Mouse (Mus musculus) erythroid progenitor cell, adult 5-6 weeks (primary cell): ENCODE data around the gene Cbx5. TPM values are rescaled to one million over a fixed set of nuclear protein-coding genes. Genes with fewer than 3 reads are reported as not detected.

Experiments
- ATAC-seq: replicated peaks from 2 replicates; pipeline ENCODE4 v1.8.0; 2016; ENCODE audit warnings: moderate number of reproducible peaks, mild to moderate bottlenecking, moderate TSS enrichment, inconsistent platforms; ENCODE audit not compliant: poor library complexity, low FRiP score, severe bottlenecking
- total RNA-seq, 2 experiments: library from RNA; stranded (forward) in 1 of 2; stranded (reverse) in 1 of 2; fragments of 150-400 nt in 1 of 2; fragments of 186-747, 209-891 nt in 1 of 2; gene quantifications; 2 replicates each; pipeline versions ENCODE4 v1.2.3 to v1.2.4; 2015 to 2017; ENCODE audit warnings: low replicate concordance in 2 of 2

The Cbx5 gene
- total RNA-seq, 2 experiments from 2014 or later: 181 to 236 TPM

DNA sequence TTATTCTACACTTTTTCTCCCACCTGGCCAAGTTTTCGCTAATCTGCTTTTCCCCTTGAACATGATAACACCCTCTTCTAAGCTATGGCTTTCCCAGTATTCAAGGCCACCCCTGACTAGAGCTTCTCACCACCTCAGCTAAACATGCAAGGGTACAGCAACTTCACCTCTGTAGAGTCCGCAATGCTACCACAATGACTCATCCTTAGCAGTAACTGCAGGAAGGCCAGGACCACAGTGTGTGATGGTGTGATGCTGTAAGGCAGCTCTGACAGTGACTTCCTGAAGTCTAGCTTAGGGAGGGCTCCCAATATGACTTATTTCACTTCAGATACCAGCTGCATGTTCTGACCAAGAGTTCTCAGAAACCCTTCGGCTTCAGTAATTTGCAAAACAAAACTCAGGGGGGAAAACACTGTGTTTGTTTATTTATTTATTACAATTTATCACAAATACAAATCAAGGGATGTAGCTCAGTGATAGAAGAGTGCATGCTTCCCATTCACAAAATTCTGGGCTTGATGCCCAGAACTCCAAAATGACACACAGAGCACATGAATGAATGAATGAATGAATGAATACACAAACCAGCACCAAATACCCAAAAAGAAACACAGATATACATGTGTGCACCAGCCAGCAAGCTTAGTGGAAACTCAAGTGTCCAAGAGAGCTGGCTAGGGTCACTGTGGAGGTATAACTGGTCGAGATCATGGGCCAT is 86.6 kb downstream of the Cbx5 start:
- no peak for ATAC-seq

DNA sequence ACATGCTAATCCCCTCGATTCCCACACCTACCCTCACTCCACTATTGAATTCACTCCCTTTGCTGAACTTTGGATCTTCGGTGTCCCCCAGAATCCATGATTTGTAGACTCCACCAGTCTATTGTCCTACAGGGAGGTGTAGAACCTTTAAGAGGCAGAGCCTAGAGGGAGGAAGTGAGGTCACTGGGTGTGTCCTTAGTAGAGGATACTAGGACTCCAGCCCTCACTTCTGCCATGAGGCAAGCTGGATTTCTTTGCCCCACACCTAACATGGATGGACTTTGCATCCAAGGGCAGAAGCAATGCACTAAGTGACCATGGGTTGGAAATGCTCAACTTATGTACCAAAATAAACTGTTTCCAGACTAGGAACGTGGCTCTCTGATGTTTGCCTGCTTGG is 87.2 kb downstream of the Cbx5 start:
- no peak for ATAC-seq

DNA sequence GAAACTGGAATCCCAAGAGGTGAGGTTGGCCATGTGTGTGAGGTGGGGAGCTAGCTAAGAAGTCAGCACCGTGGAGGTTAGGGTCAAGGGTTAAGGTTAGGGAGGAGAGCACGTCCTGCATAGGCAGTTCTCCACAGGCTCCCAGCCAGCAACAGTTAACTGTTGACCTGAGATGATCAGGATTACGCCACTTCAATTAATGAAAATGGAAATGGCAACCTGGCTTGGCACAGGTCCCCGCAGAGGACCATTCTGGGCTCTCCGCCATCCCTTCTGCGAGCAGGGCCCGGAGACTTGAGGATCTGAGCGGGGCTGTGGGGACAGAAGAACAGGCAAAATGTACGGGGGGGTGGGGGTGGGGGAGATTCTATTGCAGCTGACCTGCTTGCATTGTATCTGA is 91.8 kb downstream of the Cbx5 start:
- no peak for ATAC-seq

DNA sequence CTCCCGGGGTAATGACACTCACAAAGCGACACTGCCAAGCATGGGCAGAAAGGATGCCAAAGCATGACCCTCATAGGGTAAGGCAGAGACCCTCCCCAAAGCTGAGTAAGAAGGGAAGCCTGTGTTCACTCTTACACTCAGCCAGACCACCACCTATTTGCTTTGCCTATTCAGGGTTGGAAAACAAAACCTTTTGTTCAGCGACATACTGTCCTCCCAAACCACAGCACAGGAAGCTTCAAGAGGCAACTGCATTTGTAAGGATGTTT is 92.3 kb downstream of the Cbx5 start:
- no peak for ATAC-seq

DNA sequence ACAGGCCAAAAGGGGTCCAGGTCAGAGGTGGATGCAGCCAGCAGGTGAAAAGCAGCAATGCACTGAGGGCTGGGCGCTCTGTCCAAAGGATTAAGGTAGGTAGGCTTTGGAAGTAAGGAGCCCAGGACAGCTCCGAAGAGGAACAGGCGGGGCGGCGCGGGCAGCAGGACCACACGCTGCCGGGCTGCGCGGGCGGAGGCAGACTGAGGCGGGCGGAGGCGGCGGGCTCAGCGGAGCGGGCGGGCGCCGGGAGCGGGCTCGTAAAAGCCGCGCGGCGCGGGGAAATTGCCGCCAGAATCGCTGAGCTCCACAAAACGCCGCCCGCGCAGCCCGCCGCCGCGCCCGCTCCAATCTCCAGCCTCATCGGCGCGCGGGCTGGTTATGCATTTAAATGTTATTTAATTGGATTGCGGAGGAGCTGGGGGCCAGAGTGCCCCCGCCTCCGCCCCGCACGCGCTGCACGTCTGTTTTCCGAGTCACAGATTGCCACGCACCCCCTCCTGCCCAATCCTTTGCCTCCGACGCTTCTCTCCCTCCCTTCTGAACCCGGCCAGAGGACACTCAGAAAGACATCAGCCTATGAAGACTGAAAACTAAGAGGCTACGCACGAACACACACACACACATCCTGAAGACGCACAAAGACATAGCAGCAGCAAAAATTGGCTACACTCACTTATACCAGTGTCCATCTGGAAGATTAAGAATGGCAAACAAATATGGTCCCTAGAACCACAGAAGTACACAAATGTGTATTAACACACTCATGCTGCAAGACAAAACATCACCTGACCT is 92.8 kb downstream of the Cbx5 start:
- ATAC-seq: no peak

DNA sequence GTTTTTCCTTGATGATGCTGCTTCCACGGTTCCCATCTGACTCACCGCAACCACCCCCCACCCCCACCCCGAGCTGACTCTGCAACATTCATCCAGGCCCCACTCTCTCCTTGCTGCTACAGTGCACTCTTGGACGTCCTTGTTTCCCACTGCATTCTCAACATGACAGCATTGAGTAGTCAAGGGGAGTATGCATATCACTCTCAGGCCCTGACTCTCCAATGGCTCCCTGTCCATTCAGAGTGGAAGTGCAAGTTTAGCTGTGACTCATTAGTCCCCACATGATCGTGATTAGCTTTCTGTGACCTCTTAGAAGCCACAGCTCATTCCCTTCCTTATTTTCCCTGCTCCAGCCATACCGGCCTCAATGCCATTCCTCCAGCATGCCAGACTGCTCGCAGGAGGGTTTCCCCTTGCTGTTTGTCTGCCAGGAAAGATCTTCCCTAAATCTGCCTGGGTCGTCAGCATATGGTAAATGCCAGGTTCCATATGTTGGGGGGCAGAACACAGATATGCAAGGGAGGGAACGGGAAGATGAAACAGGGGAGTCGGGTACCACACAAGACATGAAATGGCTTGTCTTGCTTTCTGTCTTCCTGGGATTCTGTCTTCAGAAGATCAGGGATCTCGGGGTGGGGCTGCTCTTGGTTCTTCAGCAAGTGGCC is 93.8 kb downstream of the Cbx5 start:
- no peak for ATAC-seq

DNA sequence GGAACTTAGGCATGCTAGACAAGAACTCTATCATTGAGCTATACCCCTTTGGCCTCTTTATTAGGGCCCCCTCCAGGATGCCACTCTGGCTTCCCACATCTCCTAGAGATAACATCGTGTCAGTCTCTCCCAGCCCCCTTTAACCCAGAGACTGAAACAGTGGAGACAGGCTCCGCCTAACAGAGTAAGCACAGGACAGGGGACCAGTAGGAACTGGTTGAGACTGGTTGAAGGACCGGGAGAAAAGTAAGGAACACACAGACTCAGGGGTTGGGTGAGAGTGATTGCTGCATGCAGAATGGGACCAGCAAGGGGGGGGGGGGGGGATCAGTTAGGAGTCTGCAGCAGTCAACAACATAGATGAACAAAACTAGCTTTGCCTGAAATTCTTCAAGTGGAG is 95.4 kb downstream of the Cbx5 start:
- ATAC-seq: no peak

Other genes with a start within 250 kb of the Cbx5 start
- not detected in 2 replicates for gene Hoxc8, start 249.2 kb downstream of the Cbx5 start, total RNA-seq (2015; ENCODE audit: low replicate concordance)
- gene Hoxc8, start 249.2 kb downstream of the Cbx5 start, total RNA-seq (2017; ENCODE audit: low replicate concordance): not detected in 2 replicates
- gene Hoxc6, start 241.6 kb downstream of the Cbx5 start, total RNA-seq (2015; ENCODE audit: low replicate concordance): 1.1 TPM in 1 of 2 replicates, not detected in the other
- not detected in 2 replicates for gene Hoxc6, start 241.6 kb downstream of the Cbx5 start, total RNA-seq (2017; ENCODE audit: low replicate concordance)
- not detected in 2 replicates for gene Hoxc4, start 220.9 kb downstream of the Cbx5 start, total RNA-seq (2015; ENCODE audit: low replicate concordance)
- not detected in 2 replicates for gene Hoxc4, start 220.9 kb downstream of the Cbx5 start, total RNA-seq (2017; ENCODE audit: low replicate concordance)
- gene Smug1, start 72.7 kb downstream of the Cbx5 start, total RNA-seq (2015; ENCODE audit: low replicate concordance): 3.6 TPM in 1 of 2 replicates, not detected in the other
- gene Smug1, start 72.7 kb downstream of the Cbx5 start, total RNA-seq (2017; ENCODE audit: low replicate concordance): 0.26 and 0.91 TPM in 2 replicates
- gene Hnrnpa1, start 616 bp upstream of the Cbx5 start, total RNA-seq (2015; ENCODE audit: low replicate concordance): 198 and 238 TPM in 2 replicates
- 338 and 377 TPM in 2 replicates for gene Hnrnpa1, start 616 bp upstream of the Cbx5 start, total RNA-seq (2017; ENCODE audit: low replicate concordance)
- gene Nfe2, start 18.6 kb upstream of the Cbx5 start, total RNA-seq (2015; ENCODE audit: low replicate concordance): 368 and 436 TPM in 2 replicates
- gene Nfe2, start 18.6 kb upstream of the Cbx5 start, total RNA-seq (2017; ENCODE audit: low replicate concordance): 353 and 370 TPM in 2 replicates
- gene Copz1, start 32.9 kb upstream of the Cbx5 start, total RNA-seq (2015; ENCODE audit: low replicate concordance): 158 and 167 TPM in 2 replicates
- gene Copz1, start 32.9 kb upstream of the Cbx5 start, total RNA-seq (2017; ENCODE audit: low replicate concordance): 37.6 and 42.4 TPM in 2 replicates
- gene Gpr84, start 70.8 kb upstream of the Cbx5 start, total RNA-seq (2015; ENCODE audit: low replicate concordance): 0.72 TPM in 1 of 2 replicates, not detected in the other
- gene Gpr84, start 70.8 kb upstream of the Cbx5 start, total RNA-seq (2017; ENCODE audit: low replicate concordance): 3.9 TPM in 1 of 2 replicates, not detected in the other
- 4.2 and 6.5 TPM in 2 replicates for gene Zfp385a, start 100.3 kb upstream of the Cbx5 start, total RNA-seq (2015; ENCODE audit: low replicate concordance)
- 0.30 and 0.77 TPM in 2 replicates for gene Zfp385a, start 100.3 kb upstream of the Cbx5 start, total RNA-seq (2017; ENCODE audit: low replicate concordance)
- 2.2 and 5.0 TPM in 2 replicates for gene Itga5, start 126.9 kb upstream of the Cbx5 start, total RNA-seq (2015; ENCODE audit: low replicate concordance)
- gene Itga5, start 126.9 kb upstream of the Cbx5 start, total RNA-seq (2017; ENCODE audit: low replicate concordance): 0.15 and 0.39 TPM in 2 replicates
- gene Gtsf1, start 190.7 kb upstream of the Cbx5 start, total RNA-seq (2015; ENCODE audit: low replicate concordance): not detected in 2 replicates
- not detected in 2 replicates for gene Gtsf1, start 190.7 kb upstream of the Cbx5 start, total RNA-seq (2017; ENCODE audit: low replicate concordance)
- gene Gtsf2, start 208.7 kb upstream of the Cbx5 start, total RNA-seq (2015; ENCODE audit: low replicate concordance): not detected in 2 replicates
- gene Gtsf2, start 208.7 kb upstream of the Cbx5 start, total RNA-seq (2017; ENCODE audit: low replicate concordance): not detected in 2 replicates
- 22.2 and 30.6 TPM in 2 replicates for gene Nckap1l, start 214.0 kb upstream of the Cbx5 start, total RNA-seq (2015; ENCODE audit: low replicate concordance)
- gene Nckap1l, start 214.0 kb upstream of the Cbx5 start, total RNA-seq (2017; ENCODE audit: low replicate concordance): 12.6 and 13.2 TPM in 2 replicates